Mouse (Mus musculus): ENCODE data around the gene Luc7l3.

DNA sequence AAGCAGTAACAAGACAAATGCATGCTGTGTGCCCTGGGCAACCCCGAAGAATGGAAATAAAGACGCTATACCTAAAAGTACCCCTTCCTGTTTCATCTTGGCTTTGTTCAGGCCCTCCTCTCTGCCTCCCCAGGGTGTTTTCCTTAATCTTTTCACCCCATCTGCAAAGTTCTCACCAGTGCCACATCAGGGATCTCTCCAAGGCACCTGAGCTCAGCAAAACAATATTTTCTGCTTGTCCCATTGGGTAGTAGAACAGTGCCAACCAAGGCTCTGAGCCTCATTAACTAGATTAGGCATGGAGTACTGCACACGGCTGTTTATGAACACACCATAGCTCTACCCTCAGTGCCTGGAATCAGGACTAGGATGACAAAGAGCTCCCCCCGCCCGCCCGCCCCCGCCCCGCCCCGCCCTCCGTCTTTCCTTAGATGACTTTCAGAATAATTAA lies 5.2 kb upstream of the Luc7l3 start:
- TF ChIP-seq GATA1 (IDR thresholded peaks at IDR 0.05; ENCODE audit: low read length) = no peak
- no peak for TF ChIP-seq TAL1 (IDR thresholded peaks at IDR 0.05; ENCODE audit: low read length)

Data from erythroblast, embryonic 14.5 days (primary cell).